Mouse (Mus musculus) spleen, adult 2 months (tissue): Measurements from ENCODE around the gene Ermap.

ENCODE experiments used
- CTCF ChIP-seq: fragments of 200-500 bp; IDR thresholded peaks from 2 replicates; pipeline ENCODE4 v1.5.1; 2011; ENCODE audit warnings: mild to moderate bottlenecking, inconsistent platforms; ENCODE audit not compliant: insufficient read depth, insufficient read length, insufficient replicate concordance; ENCODE audit errors: extremely low read depth
- POLR2A ChIP-seq: fragments of 200-500 bp; IDR thresholded peaks from 2 replicates; pipeline ENCODE4 v1.6.1; 2011; ENCODE audit warnings: low read depth, low read length, inconsistent platforms

DNA sequence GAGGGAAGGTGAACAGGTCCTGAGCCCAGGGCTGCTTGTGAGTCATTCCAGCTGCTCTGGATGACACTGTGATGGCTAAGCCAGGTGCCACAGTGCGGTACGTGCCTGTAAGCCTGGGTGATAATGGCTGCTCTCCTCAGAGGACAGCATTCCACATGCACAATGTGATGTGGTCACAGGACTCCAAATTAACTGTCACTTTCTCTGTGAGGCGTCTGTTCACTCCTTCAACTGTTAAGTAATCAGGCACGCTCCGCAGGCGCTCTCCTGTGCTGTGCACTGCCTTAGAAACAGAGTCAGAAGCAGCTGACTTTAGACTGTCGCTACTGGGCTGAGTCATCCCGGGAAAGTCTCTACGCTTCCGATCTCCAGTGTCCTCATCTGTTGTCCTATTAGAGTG lies 48.6 kb downstream of the Ermap start:
- no peak for TF ChIP-seq POLR2A
- TF ChIP-seq CTCF, result no peak
